Mouse (Mus musculus) neural tube, embryonic 14.5 days (tissue): ENCODE data around the gene Zc3h13. TPM values are rescaled to one million over a fixed set of nuclear protein-coding genes. Genes with fewer than 3 reads are reported as not detected.

Source experiments
- ATAC-seq: fragments of 200-750 bp; cut with Nextera tagmentation; 2 replicates; pipeline ENCODE4 v1.8.0; 2017; ENCODE audit warnings: low read depth, mild to moderate bottlenecking, moderate TSS enrichment, moderate library complexity
- H3K27ac ChIP-seq: fragments of 300-500 bp; sonication (generic); 2 replicates; pipeline ENCODE4 v1.5.1; 2014; ENCODE audit warnings: low read depth, mild to moderate bottlenecking, control low read depth, low read length, moderate library complexity, mixed read lengths
- H3K27me3 ChIP-seq: fragments of 300-500 bp; sonication (generic); 2 replicates; pipeline ENCODE4 v1.6.1; 2014; ENCODE audit warnings: low read length; ENCODE audit not compliant: control insufficient read depth, insufficient read depth
- H3K36me3 ChIP-seq: fragments of 300-500 bp; sonication (generic); 2 replicates; pipeline ENCODE4 v1.6.1; 2014; ENCODE audit warnings: low read length, mixed read lengths; ENCODE audit not compliant: control insufficient read depth, insufficient read depth
- H3K4me1 ChIP-seq: fragments of 300-500 bp; sonication (generic); 2 replicates; pipeline ENCODE4 v1.6.1; 2014; ENCODE audit warnings: low read length; ENCODE audit not compliant: control insufficient read depth, insufficient read depth
- H3K4me2 ChIP-seq: fragments of 300-500 bp; sonication (generic); 2 replicates; pipeline ENCODE4 v1.6.1; 2014; ENCODE audit warnings: mild to moderate bottlenecking, low read depth, low read length, control low read depth
- H3K4me3 ChIP-seq: fragments of 300-500 bp; sonication (generic); 2 replicates; pipeline ENCODE4 v1.5.1; 2014; ENCODE audit warnings: low read depth, low read length, control low read depth, mixed read lengths
- H3K9ac ChIP-seq: fragments of 300-500 bp; sonication (generic); replicated peaks from 2 replicates; pipeline ENCODE4 v1.6.1; 2014; ENCODE audit warnings: low read depth, mild to moderate bottlenecking, control low read depth, low read length, mixed read lengths
- H3K9me3 ChIP-seq: fragments of 300-500 bp; sonication (generic); 2 replicates; pipeline ENCODE4 v1.6.1; 2016; ENCODE audit warnings: low read length; ENCODE audit not compliant: control insufficient read depth
- WGBS: fragments of 180-500 bp; shearing (Covaris S2); extraction: QIAGEN DNeasy Blood & Tissue Kit; methylation state at CpG from one replicate; pipeline ENCODE4 v1.1.7; 2014; 5-methylcytosine and 5-hydroxymethylcytosine counted together
- polyA plus RNA-seq: library from polyadenylated mRNA; unstranded; fragments of >200 nt; fragmentation: Nextera tagmentation; extraction: Ambion mirVana; gene quantifications from 2 replicates; pipeline ENCODE4 v1.2.1, GENCODE M21; 2014

Zc3h13 gene
- polyA plus RNA-seq, 1 experiment from 2014 or later: 41.3 TPM

- Histone ChIP-seq H3K4me3 (no peak overlapping the region), H3K4me2 (no peak overlapping the region), H3K27ac (no peak overlapping the region), H3K4me1 (no peaks in the 10 kb centered on the region), H3K9me3 (no peaks in the 10 kb centered on the region), H3K27me3 (no peaks in the 10 kb centered on the region), H3K9ac (no peak overlapping the region), H3K36me3 (no peaks in the 10 kb centered on the region)
- 87% methylated on average over 3 of the region's 3 CpGs for WGBS
- no peak for ATAC-seq
Observed at GRCm38 (mm10) chr14:75250432-75250831, 33.7 kb upstream of the Zc3h13 start.

DNA sequence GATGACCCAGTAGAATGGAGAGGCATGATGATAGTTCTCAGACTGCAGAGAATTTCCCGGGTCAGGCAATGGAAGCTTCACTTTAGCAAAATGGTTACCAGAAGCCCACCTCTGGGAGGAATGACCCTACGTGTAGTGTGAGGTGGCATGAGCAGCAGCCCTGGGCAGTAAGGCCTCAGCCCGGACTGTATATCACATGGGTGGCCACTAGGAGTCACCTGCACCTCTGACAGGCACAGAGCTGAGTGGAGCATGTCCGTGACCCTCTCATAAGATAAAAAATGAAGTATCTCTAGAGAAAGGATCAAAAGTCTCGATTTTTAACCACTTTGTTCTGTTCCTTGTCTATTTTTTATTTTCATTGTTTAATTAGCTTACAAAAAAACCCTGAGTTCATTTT is 27.7 kb upstream of the Zc3h13 start:
- Histone ChIP-seq H3K9ac (no peak overlapping the region), H3K4me3 (no peak overlapping the region), H3K36me3 (no peaks in the 10 kb centered on the region), H3K9me3 (no peaks in the 10 kb centered on the region), H3K27ac (no peak overlapping the region), H3K4me2 (no peak overlapping the region), H3K27me3 (no peaks in the 10 kb centered on the region), H3K4me1 (no peaks in the 10 kb centered on the region)
- WGBS: 55% methylated on average over 5 of the region's 5 CpGs
- ATAC-seq: no peak

GRCm38 (mm10) chr14:75269531-75269930 is 14.6 kb upstream of the Zc3h13 start:
- WGBS: 93% methylated on average over 5 of the region's 5 CpGs
- Histone ChIP-seq H3K4me3 (no peak overlapping the region), H3K4me2 (no peak overlapping the region), H3K9ac (no peak overlapping the region), H3K27ac (no peak overlapping the region), H3K4me1 (no peaks in the 10 kb centered on the region), H3K9me3 (no peaks in the 10 kb centered on the region), H3K36me3 (no peaks in the 10 kb centered on the region), H3K27me3 (no peaks in the 10 kb centered on the region)
- ATAC-seq: no peak

GRCm38 (mm10) chr14:75279716-75280115 is 4.5 kb upstream of the Zc3h13 start:
- no peak for ATAC-seq
- no peaks in the 10 kb centered on the region for H3K27me3 ChIP-seq
- no peaks in the 10 kb centered on the region for H3K9me3 ChIP-seq
- H3K27ac ChIP-seq: no peak overlapping the region
- no peak overlapping the region for H3K4me2 ChIP-seq
- 84% methylated on average over 6 of the region's 6 CpGs for WGBS
- H3K9ac ChIP-seq: no peak overlapping the region
- H3K4me1 ChIP-seq: no peaks in the 10 kb centered on the region
- H3K36me3 ChIP-seq: no peaks in the 10 kb centered on the region
- H3K4me3 ChIP-seq: no peak overlapping the region

GRCm38 (mm10) chr14:75280406-75280805 is 3.8 kb upstream of the Zc3h13 start:
- Histone ChIP-seq H3K9ac (no peak overlapping the region), H3K36me3 (no peaks in the 10 kb centered on the region), H3K9me3 (no peaks in the 10 kb centered on the region), H3K27ac (no peak overlapping the region), H3K4me2 (no peak overlapping the region), H3K4me3 (no peak overlapping the region), H3K27me3 (no peaks in the 10 kb centered on the region), H3K4me1 (peaks cover 6% of the 10 kb centered on the region)
- no peak for ATAC-seq
- 57% methylated on average over 5 of the region's 5 CpGs for WGBS

- Histone ChIP-seq H3K36me3 (no peaks in the 10 kb centered on the region), H3K9me3 (no peaks in the 10 kb centered on the region), H3K4me1 (peaks cover 8% of the 10 kb centered on the region), H3K4me3 (peak overlapping the region; percentile 99), H3K27ac (peak overlapping the region; percentile 89), H3K4me2 (peak overlapping the region; percentile 76), H3K9ac (peak overlapping the region; percentile 78), H3K27me3 (no peaks in the 10 kb centered on the region)
- WGBS: 6% methylated on average over 19 of the region's 19 CpGs
- ATAC-seq: peak; percentile 48; the same call in 1 of the 2 replicates
Observed at GRCm38 (mm10) chr14:75283609-75284192, 472 bp upstream of the Zc3h13 start.

DNA sequence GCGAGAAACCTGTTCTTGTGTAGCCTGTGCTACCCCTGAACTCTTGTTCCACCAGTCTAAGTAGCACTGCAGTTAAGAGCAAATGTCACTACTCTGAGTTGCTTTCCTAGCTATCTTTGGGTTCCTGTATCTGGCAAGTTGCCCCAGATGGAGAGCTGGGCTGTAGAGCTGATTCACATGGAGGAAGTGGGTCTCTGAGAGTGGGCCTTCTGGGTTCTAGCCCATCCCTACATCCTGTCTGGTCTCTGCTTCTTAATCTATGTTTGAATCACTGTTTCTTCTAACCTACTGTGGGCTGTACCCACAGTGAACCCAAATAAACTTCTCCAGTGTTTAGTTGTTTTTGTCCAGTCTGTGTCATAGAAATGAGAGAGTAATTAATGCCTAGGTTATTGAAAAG is 16.9 kb downstream of the Zc3h13 start:
- no peak overlapping the region for H3K9ac ChIP-seq
- H3K4me2 ChIP-seq: no peak overlapping the region
- ATAC-seq: no peak
- WGBS: 100% methylated on average over 1 of the region's 1 CpGs
- H3K4me3 ChIP-seq: no peak overlapping the region
- H3K36me3 ChIP-seq: no peaks in the 10 kb centered on the region
- no peaks in the 10 kb centered on the region for H3K27me3 ChIP-seq
- H3K27ac ChIP-seq: no peak overlapping the region
- no peaks in the 10 kb centered on the region for H3K4me1 ChIP-seq
- no peaks in the 10 kb centered on the region for H3K9me3 ChIP-seq

DNA sequence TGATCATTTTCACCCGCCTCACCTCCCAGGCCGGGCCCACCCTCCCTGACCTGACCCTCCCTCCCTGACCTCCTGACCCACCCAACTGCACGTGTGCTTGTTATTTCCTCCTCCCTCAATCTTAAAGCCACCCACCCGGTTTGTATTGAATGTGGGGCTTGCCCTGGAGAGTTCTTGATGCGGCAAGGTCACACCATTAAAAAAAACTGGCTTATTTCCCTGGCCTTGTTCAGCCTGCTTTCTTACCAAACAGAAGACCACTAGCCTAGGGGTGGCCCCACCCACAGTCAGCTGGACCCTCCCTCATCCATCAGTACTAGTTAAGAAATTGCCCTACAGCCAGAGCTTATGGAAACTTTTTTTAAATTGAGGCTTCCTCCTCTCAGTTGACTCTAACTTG is 19.6 kb downstream of the Zc3h13 start:
- no peaks in the 10 kb centered on the region for H3K36me3 ChIP-seq
- no peak overlapping the region for H3K9ac ChIP-seq
- no peaks in the 10 kb centered on the region for H3K27me3 ChIP-seq
- no peak overlapping the region for H3K4me2 ChIP-seq
- ATAC-seq: no peak
- H3K9me3 ChIP-seq: no peaks in the 10 kb centered on the region
- 42% methylated on average over 5 of the region's 5 CpGs for WGBS
- H3K4me1 ChIP-seq: no peaks in the 10 kb centered on the region
- H3K4me3 ChIP-seq: no peak overlapping the region
- no peak overlapping the region for H3K27ac ChIP-seq

GRCm38 (mm10) chr14:75307855-75308254 is 23.7 kb downstream of the Zc3h13 start:
- no peak overlapping the region for H3K9ac ChIP-seq
- H3K27me3 ChIP-seq: no peaks in the 10 kb centered on the region
- H3K36me3 ChIP-seq: no peaks in the 10 kb centered on the region
- ATAC-seq: no peak
- no peaks in the 10 kb centered on the region for H3K4me1 ChIP-seq
- no peak overlapping the region for H3K4me3 ChIP-seq
- H3K27ac ChIP-seq: no peak overlapping the region
- H3K4me2 ChIP-seq: no peak overlapping the region
- no peaks in the 10 kb centered on the region for H3K9me3 ChIP-seq
